In the genomic region with DNA sequence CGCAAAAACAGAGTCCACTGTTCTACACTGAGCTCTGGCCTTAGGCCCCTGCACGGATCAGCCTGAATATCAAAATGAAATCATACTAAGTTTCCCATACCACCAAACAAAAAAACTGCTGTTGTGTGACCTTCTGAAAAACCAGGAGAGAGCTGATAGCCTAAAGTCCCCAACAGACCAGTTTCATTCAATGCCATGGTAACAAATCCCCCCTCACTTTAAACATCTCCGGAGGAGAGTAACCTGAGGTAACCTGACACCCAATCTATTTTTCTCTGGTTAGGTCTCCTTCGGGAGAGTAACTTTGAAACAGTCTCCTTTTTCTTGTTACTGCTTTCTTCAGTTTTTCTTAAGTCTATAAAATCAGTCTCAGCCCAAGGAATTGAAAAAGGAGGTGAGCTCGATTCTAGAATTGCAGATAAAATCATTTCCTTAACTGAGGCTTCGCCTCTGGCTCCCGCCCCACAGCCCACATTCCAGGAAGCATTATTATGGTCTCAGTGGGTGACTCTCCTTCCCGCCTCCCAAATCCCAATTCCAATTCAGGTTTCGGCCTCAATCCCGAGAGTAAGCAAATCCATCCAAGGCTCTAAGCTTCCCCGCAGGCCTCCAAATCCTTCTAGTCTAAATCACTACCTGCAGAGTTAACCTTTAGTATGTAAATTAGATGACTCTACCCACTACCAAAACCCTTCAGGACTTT, we compare ENCODE assay signal across 18 mouse cellular contexts. TPM values are rescaled to one million over a fixed set of nuclear protein-coding genes. Genes with fewer than 3 reads are reported as not detected.
DNase-seq lines count a peak whose midpoint lies in the region; ATAC-seq and TF ChIP-seq lines count a peak whose summit lies in the region.
"Had no signal": no experiment of that assay in that cellular context is flagged by ENCODE, and none has a peak within 500 bp of the region (broad histone marks: within the 10 kb centered on the region; RNA-seq: fewer than 3 reads in every experiment).

No protein-coding gene starts in this region.

- no peaks in the 10 kb centered on the region for H3K4me1 ChIP-seq in kidney, postnatal 0 days (replicated peaks; ENCODE audit: insufficient read depth, low read length)
- H3K4me1 ChIP-seq in cortical plate, adult 2 months (ENCODE audit: control insufficient read depth, insufficient read depth, low read length): peaks cover 6% of the 10 kb centered on the region
- peaks cover 21% of the 10 kb centered on the region for H3K4me1 ChIP-seq in limb, embryonic 12.5 days (replicated peaks)
- H3K4me1 ChIP-seq: megakaryocyte, embryonic 14.5 days had no signal

- WGBS in kidney, postnatal 0 days: 28% methylated on average over 11 of the region's 11 CpGs
- WGBS in limb, embryonic 12.5 days: 10% methylated on average over 11 of the region's 11 CpGs

- H3K27ac ChIP-seq in kidney, postnatal 0 days: no peak overlapping the region
- H3K27ac ChIP-seq in cortical plate, adult 2 months (ENCODE audit: insufficient read depth, low read length): 0 out of 2 replicates have a peak overlapping the region, but pooled peaks have one; percentile 33
- H3K27ac ChIP-seq in limb, embryonic 12.5 days: peak overlapping the region; percentile 69
- H3K27ac ChIP-seq: forebrain, embryonic 13.5 days; neural tube, embryonic 13.5 days had no signal

- H3K27me3 ChIP-seq in kidney, postnatal 0 days (ENCODE audit: insufficient read depth, low read length): no peaks in the 10 kb centered on the region
- H3K27me3 ChIP-seq in limb, embryonic 12.5 days: no peaks in the 10 kb centered on the region
- H3K27me3 ChIP-seq: forebrain, embryonic 13.5 days; neural tube, embryonic 13.5 days had no signal

- H3K4me2 ChIP-seq in kidney, postnatal 0 days (ENCODE audit: low read length): no peak overlapping the region
- peak overlapping the region; percentile 3 for H3K4me2 ChIP-seq in limb, embryonic 12.5 days
- H3K4me2 ChIP-seq: forebrain, embryonic 13.5 days; lung, embryonic 14.5 days; neural tube, embryonic 13.5 days had no signal

- H3K9me3 ChIP-seq in kidney, postnatal 0 days (replicated peaks; ENCODE audit: low read length): no peaks in the 10 kb centered on the region
- no peaks in the 10 kb centered on the region for H3K9me3 ChIP-seq in limb, embryonic 12.5 days
- H3K9me3 ChIP-seq: forebrain, embryonic 13.5 days; megakaryocyte, embryonic 14.5 days; neural tube, embryonic 13.5 days had no signal

- DNase-seq in cerebellum, adult 8-10 months: peak; percentile 38
- peak; percentile 21 for DNase-seq in kidney, postnatal 0 days (ENCODE audit: low spot score)
- no peak for DNase-seq in kidney, adult 9 months
- DNase-seq in B cell, adult 2 months: no peak
- DNase-seq: cerebellum, postnatal 36 days; heart, postnatal 10 days; kidney, postnatal 14 days; liver; lung, embryonic 14.5 days had no signal

- no peak for ATAC-seq in cerebellum, adult (ENCODE audit: insufficient number of reproducible peaks, low FRiP score, low TSS enrichment)
- ATAC-seq in kidney, postnatal 0 days (replicated peaks; ENCODE audit: low FRiP score, low read depth): no peak
- ATAC-seq in limb, embryonic 12.5 days (ENCODE audit: insufficient number of reproducible peaks, insufficient read depth, low FRiP score, low TSS enrichment, low read depth): 0 out of 2 replicates have a peak, but pooled peaks have one; percentile 45
- ATAC-seq in megakaryocyte-erythroid progenitor cell, adult 5-6 weeks (replicated peaks; ENCODE audit: low FRiP score, low TSS enrichment, poor library complexity, severe bottlenecking): no peak
- ATAC-seq: forebrain, embryonic 13.5 days had no signal

- no peak for TF ChIP-seq POLR2A in cortical plate, adult 2 months (IDR thresholded peaks at IDR 0.05; ENCODE audit: extremely low read depth, insufficient read depth, low read length)

- H3K4me3 ChIP-seq in kidney, postnatal 0 days (replicated peaks; ENCODE audit: low read depth, low read length): no peak overlapping the region
- no peak overlapping the region for H3K4me3 ChIP-seq in cortical plate, adult 2 months (ENCODE audit: insufficient read depth, low read length)
- no peak overlapping the region for H3K4me3 ChIP-seq in limb, embryonic 12.5 days (replicated peaks)
- H3K4me3 ChIP-seq: forebrain, embryonic 13.5 days; megakaryocyte, embryonic 14.5 days; neural tube, embryonic 13.5 days had no signal

- TF ChIP-seq CTCF in kidney, postnatal 0 days (IDR thresholded peaks at IDR 0.05; ENCODE audit: low read depth): no peak
- TF ChIP-seq CTCF in cortical plate, adult 2 months (IDR thresholded peaks at IDR 0.05; ENCODE audit: extremely low read depth, insufficient read depth, low read length): no peak

- no peak overlapping the region for H3K9ac ChIP-seq in kidney, postnatal 0 days (ENCODE audit: low read depth, low read length)
- no peak overlapping the region for H3K9ac ChIP-seq in limb, embryonic 12.5 days (replicated peaks)
- H3K9ac ChIP-seq: forebrain, embryonic 13.5 days; lung, embryonic 14.5 days; neural tube, embryonic 13.5 days had no signal

- H3K36me3 ChIP-seq in kidney, postnatal 0 days (ENCODE audit: insufficient read depth, low read length): no peaks in the 10 kb centered on the region
- H3K36me3 ChIP-seq in limb, embryonic 12.5 days: peaks cover 12% of the 10 kb centered on the region

RNA-seq across cellular contexts. Expression of a gene that starts 10.3 kb away (rescaled TPM):
- polyA plus RNA-seq in kidney, postnatal 0 days (2015; fragmentation: Nextera tagmentation; extraction: Ambion mirVana): 3.5 and 3.6 TPM in 2 replicates
- 46.6 and 47.8 TPM in 2 replicates for polyA plus RNA-seq in cortical plate, adult 2 months (2012; rRNA removed)
- polyA plus RNA-seq in limb, embryonic 12.5 days (2016; fragmentation: Nextera tagmentation; extraction: Ambion mirVana): 4.8 and 5.3 TPM in 2 replicates
- total RNA-seq in megakaryocyte-erythroid progenitor cell, adult 5-6 weeks (2014; fragmentation: Nextera tagmentation): not detected in 2 replicates
- not detected in 2 replicates for total RNA-seq in megakaryocyte-erythroid progenitor cell, adult 5-6 weeks (2017)
- total RNA-seq: granulocyte monocyte progenitor cell, adult 5-6 weeks; MEL had no signal

Comparison
In these comparisons a context has a peak if more than half of its experiments do, and no peak if none do; other contexts are left out.
1. DNase-seq: peak in cerebellum, adult 8-10 months (single experiment) and kidney, postnatal 0 days (single experiment); none in kidney, adult 9 months (single experiment) and B cell, adult 2 months (0 of 2).